Mouse (Mus musculus): Measurements from ENCODE around the gene Srp14.

Srp14 gene

DNA sequence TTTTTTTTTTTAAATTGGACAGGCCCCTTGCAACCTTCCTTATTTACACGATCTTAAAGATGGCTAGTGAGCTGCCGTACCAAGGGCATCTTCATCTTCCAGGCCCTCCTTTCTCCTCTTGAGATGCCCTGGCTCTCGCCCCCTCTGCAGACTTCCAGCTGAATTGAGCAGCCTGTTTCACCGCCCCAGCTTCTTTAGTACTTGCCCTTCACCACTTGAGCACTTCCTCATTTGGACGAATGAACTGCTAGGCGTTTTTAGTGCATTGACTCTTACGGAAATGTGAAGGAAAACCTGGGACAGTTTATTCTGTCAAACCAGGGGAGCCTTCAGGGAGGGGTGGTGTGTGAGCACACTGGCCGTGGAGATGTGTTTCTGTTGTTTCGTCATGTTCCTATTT lies 50.2 kb downstream of the Srp14 start:
- DNase-seq, result peak; percentile 29

DNA sequence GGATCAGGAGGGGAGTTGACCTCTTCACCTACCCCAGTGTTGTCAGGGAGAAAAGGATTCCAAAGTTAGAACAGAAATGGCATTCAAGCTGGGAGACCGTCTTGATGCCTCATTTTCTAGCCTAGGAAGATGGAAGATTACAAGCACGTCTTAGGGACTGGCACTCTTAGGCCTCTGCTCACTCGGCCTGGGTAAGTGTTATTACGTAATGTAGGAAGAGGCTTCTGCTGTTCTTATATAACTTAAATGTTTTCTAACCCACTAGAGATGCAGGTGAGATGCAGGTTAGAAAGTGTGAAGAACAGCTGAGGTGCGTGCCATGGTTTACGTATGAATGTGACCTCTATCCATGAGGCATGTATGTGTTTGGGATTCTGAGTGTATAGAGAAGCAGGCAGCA lies 51.2 kb downstream of the Srp14 start:
- DNase-seq, result peak; percentile 49

All from heart, adult 11 months (tissue).